Mouse (Mus musculus): ENCODE results near the gene Olfr761. TPM values are rescaled to one million over a fixed set of nuclear protein-coding genes. Genes with fewer than 3 reads are reported as not detected.
"Not testable (repeated sequence)": the region's sequence is repeated elsewhere in the genome, so short reads cannot be mapped to it uniquely, and the experiment has no call there.

The Olfr761 gene
- not detected for total RNA-seq (2022)

- DNase-seq (ENCODE audit: low spot score in 2 of 2) = no peak
Observed at GRCm38 (mm10) chr17:37952979-37953378, at the start of gene Olfr761. Gene Olfr761, minus strand, starts transcription at chr17:37953079.

GRCm38 (mm10) chr17:37995635-37996307, 42.9 kb upstream of the Olfr761 start:
- DNase-seq (ENCODE audit: low spot score in 2 of 2) = no peak

GRCm38 (mm10) chr17:37990453-37990961, 37.6 kb upstream of the Olfr761 start:
- no peak for DNase-seq (ENCODE audit: low spot score in 2 of 2)

GRCm38 (mm10) chr17:37973591-37973990, 20.7 kb upstream of the Olfr761 start:
- DNase-seq (ENCODE audit: low spot score in 2 of 2) = no peak

- DNase-seq (ENCODE audit: low spot score in 2 of 2) = no peak
Observed at GRCm38 (mm10) chr17:37920248-37920647, 32.6 kb downstream of the Olfr761 start, which contains the start of gene Olfr128. Gene Olfr128, plus strand, starts transcription at chr17:37920548.

- DNase-seq (ENCODE audit: low spot score in 2 of 2) = not testable (repeated sequence)
Observed at GRCm38 (mm10) chr17:37906821-37907220, 46.1 kb downstream of the Olfr761 start.

Other genes with a start within 250 kb of the Olfr761 start
- not detected for gene Olfr120, start 231.3 kb downstream of the Olfr761 start, total RNA-seq (2022)
- not detected for gene Olfr121, start 204.2 kb downstream of the Olfr761 start, total RNA-seq (2022)
- not detected for gene Olfr122, start 184.5 kb downstream of the Olfr761 start, total RNA-seq (2022)
- gene Olfr123, start 159.6 kb downstream of the Olfr761 start, total RNA-seq (2022) = not detected
- gene Olfr124, start 153.2 kb downstream of the Olfr761 start, total RNA-seq (2022) = not detected
- gene Olfr125, start 120.1 kb downstream of the Olfr761 start, total RNA-seq (2022) = not detected
- gene Olfr126, start 105.6 kb downstream of the Olfr761 start, total RNA-seq (2022) = not detected
- gene Olfr127, start 52.6 kb downstream of the Olfr761 start, total RNA-seq (2022) = not detected
- gene Olfr128, start 32.5 kb downstream of the Olfr761 start, total RNA-seq (2022) = not detected
- gene Olfr129, start 107.0 kb upstream of the Olfr761 start, total RNA-seq (2022) = not detected
- gene Olfr130, start 110.8 kb upstream of the Olfr761 start, total RNA-seq (2022) = not detected
- not detected for gene Olfr131, start 135.6 kb upstream of the Olfr761 start, total RNA-seq (2022)
- not detected for gene Olfr132, start 181.4 kb upstream of the Olfr761 start, total RNA-seq (2022)
- gene Olfr133, start 192.2 kb upstream of the Olfr761 start, total RNA-seq (2022) = not detected
- gene Olfr134, start 218.3 kb upstream of the Olfr761 start, total RNA-seq (2022) = not detected